Mouse (Mus musculus): ENCODE measurements around the gene Efemp2.
A peak's percentile ranks its signal among the peaks of the same experiment; 100 is the strongest.

- no peak for TF ChIP-seq CTCF (IDR thresholded peaks at IDR 0.05; ENCODE audit: borderline replicate concordance, insufficient read depth, low read depth, low read length)
- peak; percentile 20; the same call in 1 of the 2 replicates for TF ChIP-seq POLR2A (IDR thresholded peaks at IDR 0.05; ENCODE audit: borderline replicate concordance, insufficient read depth, low read length)
These were observed 6.3 kb downstream of the Efemp2 start for GRCm38 (mm10) chr19:5480016-5480415.
